Mouse (Mus musculus) myocyte (in vitro differentiated cells): ENCODE results near the gene Gm45713.

ENCODE experiments used
- CEBPB ChIP-seq: IDR thresholded peaks from 2 replicates; pipeline ENCODE4 v1.6.1; 2011; ENCODE audit warnings: mild to moderate bottlenecking, moderate library complexity; ENCODE audit not compliant: poor library complexity, insufficient read depth, severe bottlenecking
- E2F4 ChIP-seq: IDR thresholded peaks from one replicate; pipeline ENCODE4 v1.6.1; 2011; ENCODE audit warnings: mild to moderate bottlenecking, control low read depth, moderate library complexity; ENCODE audit not compliant: insufficient read depth
- REST ChIP-seq: IDR thresholded peaks from one replicate; pipeline ENCODE4 v1.6.1; 2011; ENCODE audit warnings: mild to moderate bottlenecking, control low read depth, moderate library complexity; ENCODE audit not compliant: insufficient read depth, insufficient read length

- TF ChIP-seq E2F4 (no peak), CEBPB (no peak), REST (no peak)
Observed at GRCm38 (mm10) chr7:45102940-45103585, 33.0 kb downstream of the Gm45713 start.
